Mouse (Mus musculus) lung, embryonic 16.5 days (tissue): Measurements from ENCODE around the gene Atxn3. TPM values are rescaled to one million over a fixed set of nuclear protein-coding genes. Genes with fewer than 3 reads are reported as not detected.
A peak's percentile ranks its signal among the peaks of the same experiment; 100 is the strongest.

Experiments
- ATAC-seq: fragments of 200-750 bp; cut with Nextera tagmentation; 2 replicates; pipeline ENCODE4 v1.8.0; 2017; ENCODE audit warnings: low read depth, mild to moderate bottlenecking, moderate library complexity
- H3K27ac ChIP-seq: fragments of 300-500 bp; sonication (generic); 2 replicates; pipeline ENCODE4 v1.5.1; 2014; ENCODE audit warnings: mild to moderate bottlenecking, control low read depth, low read length
- H3K27me3 ChIP-seq: fragments of 300-500 bp; sonication (generic); 2 replicates; pipeline ENCODE4 v1.6.1; 2014; ENCODE audit warnings: low read depth, low read length, mixed read lengths; ENCODE audit not compliant: control insufficient read depth, insufficient read depth
- H3K36me3 ChIP-seq: fragments of 300-500 bp; sonication (generic); 2 replicates; pipeline ENCODE4 v1.6.1; 2014; ENCODE audit warnings: low read length; ENCODE audit not compliant: control insufficient read depth, insufficient read depth
- H3K4me1 ChIP-seq: fragments of 300-500 bp; sonication (generic); replicated peaks from 2 replicates; pipeline ENCODE4 v1.6.1; 2014; ENCODE audit warnings: low read length, mixed read lengths; ENCODE audit not compliant: control insufficient read depth, insufficient read depth
- H3K4me2 ChIP-seq: fragments of 300-500 bp; sonication (generic); 2 replicates; pipeline ENCODE4 v1.6.1; 2014; ENCODE audit warnings: low read depth, low read length, control low read depth
- H3K4me3 ChIP-seq: fragments of 300-500 bp; sonication (generic); 2 replicates; pipeline ENCODE4 v1.5.1; 2014; ENCODE audit warnings: mild to moderate bottlenecking, low read length, control low read depth
- H3K9ac ChIP-seq: fragments of 300-500 bp; sonication (generic); 2 replicates; pipeline ENCODE4 v1.6.1; 2014; ENCODE audit warnings: low read length, control low read depth
- H3K9me3 ChIP-seq: fragments of 300-500 bp; sonication (generic); 2 replicates; pipeline ENCODE4 v1.6.1; 2016; ENCODE audit warnings: low read length; ENCODE audit not compliant: control insufficient read depth
- WGBS: fragments of 180-500 bp; shearing (Covaris S2); extraction: QIAGEN DNeasy Blood & Tissue Kit; methylation state at CpG from one replicate; pipeline ENCODE4 v1.1.7; 2014; 5-methylcytosine and 5-hydroxymethylcytosine counted together
- polyA plus RNA-seq: library from polyadenylated mRNA; unstranded; fragments of >200 nt; fragmentation: Nextera tagmentation; extraction: Ambion mirVana; gene quantifications from 2 replicates; pipeline ENCODE4 v1.2.1, GENCODE M21; 2015

The Atxn3 gene
- polyA plus RNA-seq, 1 experiment from 2014 or later: 15.7 TPM

- WGBS: 93% methylated on average over 3 of the region's 3 CpGs
- Histone ChIP-seq H3K4me3 (no peak overlapping the region), H3K27ac (no peak overlapping the region), H3K36me3 (peaks cover 27% of the 10 kb centered on the region), H3K9ac (no peak overlapping the region), H3K4me1 (no peaks in the 10 kb centered on the region), H3K27me3 (no peaks in the 10 kb centered on the region), H3K9me3 (no peaks in the 10 kb centered on the region), H3K4me2 (no peak overlapping the region)
- ATAC-seq: no peak
These were observed 22.8 kb downstream of the Atxn3 start for GRCm38 (mm10) chr12:101935223-101935622.

GRCm38 (mm10) chr12:101928423-101928822, 29.6 kb downstream of the Atxn3 start:
- H3K4me2 ChIP-seq: no peak overlapping the region
- H3K4me3 ChIP-seq: no peak overlapping the region
- ATAC-seq: no peak
- no peak overlapping the region for H3K9ac ChIP-seq
- H3K4me1 ChIP-seq: no peaks in the 10 kb centered on the region
- no peaks in the 10 kb centered on the region for H3K27me3 ChIP-seq
- no peaks in the 10 kb centered on the region for H3K9me3 ChIP-seq
- H3K27ac ChIP-seq: no peak overlapping the region
- WGBS: 68% methylated on average over 1 of the region's 1 CpGs
- H3K36me3 ChIP-seq: peaks cover 27% of the 10 kb centered on the region

GRCm38 (mm10) chr12:101922313-101922712, 35.7 kb downstream of the Atxn3 start:
- no peak overlapping the region for H3K27ac ChIP-seq
- no peak for ATAC-seq
- peaks cover 16% of the 10 kb centered on the region for H3K36me3 ChIP-seq
- no peak overlapping the region for H3K4me3 ChIP-seq
- 94% methylated on average over 6 of the region's 6 CpGs for WGBS
- H3K27me3 ChIP-seq: no peaks in the 10 kb centered on the region
- no peaks in the 10 kb centered on the region for H3K4me1 ChIP-seq
- no peaks in the 10 kb centered on the region for H3K9me3 ChIP-seq
- no peak overlapping the region for H3K9ac ChIP-seq
- no peak overlapping the region for H3K4me2 ChIP-seq

GRCm38 (mm10) chr12:101919847-101920246, 38.2 kb downstream of the Atxn3 start:
- Histone ChIP-seq H3K9me3 (no peaks in the 10 kb centered on the region), H3K36me3 (peaks cover 10% of the 10 kb centered on the region), H3K27me3 (no peaks in the 10 kb centered on the region), H3K27ac (no peak overlapping the region), H3K4me1 (no peaks in the 10 kb centered on the region), H3K4me2 (no peak overlapping the region), H3K9ac (no peak overlapping the region), H3K4me3 (no peak overlapping the region)
- ATAC-seq: no peak
- 85% methylated on average over 3 of the region's 3 CpGs for WGBS

GRCm38 (mm10) chr12:101917165-101917564, 40.9 kb downstream of the Atxn3 start:
- Histone ChIP-seq H3K4me3 (no peak overlapping the region), H3K9ac (no peak overlapping the region), H3K4me2 (no peak overlapping the region), H3K9me3 (no peaks in the 10 kb centered on the region), H3K27me3 (no peaks in the 10 kb centered on the region), H3K4me1 (peaks cover 4% of the 10 kb centered on the region; the same call in 1 of the 2 replicates), H3K36me3 (no peaks in the 10 kb centered on the region), H3K27ac (no peak overlapping the region)
- ATAC-seq: no peak

- Histone ChIP-seq H3K36me3 (peaks cover 8% of the 10 kb centered on the region), H3K27me3 (no peaks in the 10 kb centered on the region), H3K9me3 (no peaks in the 10 kb centered on the region), H3K4me1 (peaks cover 17% of the 10 kb centered on the region), H3K4me2 (peak within 1 kb of the TSS; percentile 91), H3K9ac (peak within 1 kb of the TSS; percentile 90), H3K4me3 (peak within 1 kb of the TSS; percentile 98), H3K27ac (peak within 1 kb of the TSS; percentile 96)
- peak; percentile 98 for ATAC-seq
- WGBS: under 1% methylated on average over 69 of the region's 69 CpGs
These were observed 45.2 kb downstream of the Atxn3 start, which contains the start of gene Trip11 for GRCm38 (mm10) chr12:101912626-101913490. TSS of gene Trip11 (minus strand) at chr12:101913267.

GRCm38 (mm10) chr12:101911346-101911745, 46.7 kb downstream of the Atxn3 start:
- H3K4me3 ChIP-seq: peak overlapping the region; percentile 98
- WGBS: 86% methylated on average over 3 of the region's 3 CpGs
- ATAC-seq: no peak

GRCm38 (mm10) chr12:101910360-101910759, 47.7 kb downstream of the Atxn3 start:
- H3K9me3 ChIP-seq: no peaks in the 10 kb centered on the region
- no peak overlapping the region for H3K4me3 ChIP-seq
- no peak for ATAC-seq
- H3K4me1 ChIP-seq: peaks cover 17% of the 10 kb centered on the region
- no peak overlapping the region for H3K27ac ChIP-seq
- no peak overlapping the region for H3K9ac ChIP-seq
- peaks cover 8% of the 10 kb centered on the region for H3K36me3 ChIP-seq
- 92% methylated on average over 6 of the region's 6 CpGs for WGBS
- no peak overlapping the region for H3K4me2 ChIP-seq
- no peaks in the 10 kb centered on the region for H3K27me3 ChIP-seq

More at GRCm38 (mm10) chr12:101911346-101911745, 46.7 kb downstream of the Atxn3 start:
- Histone ChIP-seq H3K9ac (no peak overlapping the region; the same call in none of the 2 replicates), H3K4me1 (peaks cover 17% of the 10 kb centered on the region), H3K27ac (no peak overlapping the region), H3K4me2 (peak overlapping the region; percentile 83), H3K9me3 (no peaks in the 10 kb centered on the region), H3K27me3 (no peaks in the 10 kb centered on the region), H3K36me3 (peaks cover 8% of the 10 kb centered on the region)

- Histone ChIP-seq H3K4me3 (no peak overlapping the region), H3K9ac (no peak overlapping the region), H3K4me2 (no peak overlapping the region), H3K9me3 (no peaks in the 10 kb centered on the region), H3K36me3 (peaks cover 8% of the 10 kb centered on the region), H3K27me3 (no peaks in the 10 kb centered on the region), H3K27ac (no peak overlapping the region), H3K4me1 (no peaks in the 10 kb centered on the region)
- ATAC-seq: no peak
- 88% methylated on average over 12 of the region's 12 CpGs for WGBS
These were observed 52.2 kb downstream of the Atxn3 start for GRCm38 (mm10) chr12:101905817-101906216.
